Mouse (Mus musculus) adipocyte (in vitro differentiated cells): ENCODE results near the gene Tbl1xr1.

ENCODE experiments used
- DNase-seq: peaks from one replicate; pipeline ENCODE4 v3.0.0-alpha.2; 2016; ENCODE audit warnings: low spot score

Tbl1xr1 gene

GRCm38 (mm10) chr3:22076561-22076935 lies at the start of gene Tbl1xr1:
Gene Tbl1xr1, plus strand, starts transcription at chr3:22076652.
- peak; percentile 81 for DNase-seq

- no peak for DNase-seq
Measured at GRCm38 (mm10) chr3:22038004-22038403, 38.4 kb upstream of the Tbl1xr1 start.

GRCm38 (mm10) chr3:22039036-22039795 lies 37.2 kb upstream of the Tbl1xr1 start:
- no peak for DNase-seq

- no peak for DNase-seq
Measured at GRCm38 (mm10) chr3:22040627-22041026, 35.8 kb upstream of the Tbl1xr1 start.

GRCm38 (mm10) chr3:22047203-22047602 lies 29.2 kb upstream of the Tbl1xr1 start:
- DNase-seq, result no peak

- DNase-seq, result no peak
Measured at GRCm38 (mm10) chr3:22056664-22057328, 19.7 kb upstream of the Tbl1xr1 start.

GRCm38 (mm10) chr3:22058206-22058804 lies 18.1 kb upstream of the Tbl1xr1 start:
- DNase-seq, result no peak

- DNase-seq, result no peak
Measured at GRCm38 (mm10) chr3:22061163-22061562, 15.3 kb upstream of the Tbl1xr1 start.

GRCm38 (mm10) chr3:22068621-22069020 lies 7.8 kb upstream of the Tbl1xr1 start:
- no peak for DNase-seq

GRCm38 (mm10) chr3:22073916-22074315 lies 2.5 kb upstream of the Tbl1xr1 start:
- no peak for DNase-seq

- no peak for DNase-seq
Measured at GRCm38 (mm10) chr3:22074591-22075294, 1.7 kb upstream of the Tbl1xr1 start.

- no peak for DNase-seq
Measured at GRCm38 (mm10) chr3:22075517-22075886, 950 bp upstream of the Tbl1xr1 start.

- DNase-seq, result peak; percentile 26
Measured at GRCm38 (mm10) chr3:22075887-22076560, 428 bp upstream of the Tbl1xr1 start.

GRCm38 (mm10) chr3:22076936-22077656 lies 644 bp downstream of the Tbl1xr1 start:
- DNase-seq, result peak; percentile 68

- DNase-seq, result peak; percentile 79
Measured at GRCm38 (mm10) chr3:22077657-22078475, 1.4 kb downstream of the Tbl1xr1 start.

- DNase-seq, result no peak
Measured at GRCm38 (mm10) chr3:22078529-22078928, 2.1 kb downstream of the Tbl1xr1 start.

- DNase-seq, result no peak
Measured at GRCm38 (mm10) chr3:22081869-22082268, 5.4 kb downstream of the Tbl1xr1 start.

GRCm38 (mm10) chr3:22082823-22083222 lies 6.4 kb downstream of the Tbl1xr1 start:
- no peak for DNase-seq

GRCm38 (mm10) chr3:22084222-22084996 lies 8.0 kb downstream of the Tbl1xr1 start:
- no peak for DNase-seq

- no peak for DNase-seq
Measured at GRCm38 (mm10) chr3:22089825-22090224, 13.4 kb downstream of the Tbl1xr1 start.
